Mouse (Mus musculus) cerebellum, postnatal 10 days (tissue): ENCODE measurements around the gene Zfp706.
A peak's percentile ranks its signal among the peaks of the same experiment; 100 is the strongest.

Experiments
- DNase-seq, 2 experiments: peaks; one replicate each; pipeline ENCODE4 v3.0.0; 2021; ENCODE audit warnings: mixed read lengths in 2 of 2

Gene Zfp706

GRCm38 (mm10) chr15:37007233-37007958 is at the start of gene Zfp706:
Gene Zfp706, minus strand, starts transcription at chr15:37007773.
- DNase-seq = peak; percentile 100

GRCm38 (mm10) chr15:37054582-37054981 is 47.0 kb upstream of the Zfp706 start:
- DNase-seq = peak; percentile 33 to 34

GRCm38 (mm10) chr15:37053085-37053762 is 45.7 kb upstream of the Zfp706 start:
- no peak for DNase-seq

GRCm38 (mm10) chr15:37047403-37047802 is 39.8 kb upstream of the Zfp706 start:
- DNase-seq = no peak

- no peak for DNase-seq
Observed at GRCm38 (mm10) chr15:37046586-37046985, 39.0 kb upstream of the Zfp706 start.

- no peak for DNase-seq
Observed at GRCm38 (mm10) chr15:37046131-37046530, 38.6 kb upstream of the Zfp706 start.

- peak; percentile 59 to 69 for DNase-seq
Observed at GRCm38 (mm10) chr15:37045456-37045855, 37.9 kb upstream of the Zfp706 start.

GRCm38 (mm10) chr15:37042559-37042958 is 35.0 kb upstream of the Zfp706 start:
- peak; percentile 69 to 77 for DNase-seq

GRCm38 (mm10) chr15:37041214-37041613 is 33.6 kb upstream of the Zfp706 start:
- DNase-seq = peak; percentile 89 to 90

GRCm38 (mm10) chr15:37038666-37039065 is 31.1 kb upstream of the Zfp706 start:
- no peak for DNase-seq

- no peak for DNase-seq
Observed at GRCm38 (mm10) chr15:37037704-37038103, 30.1 kb upstream of the Zfp706 start.

GRCm38 (mm10) chr15:37036481-37037156 is 29.0 kb upstream of the Zfp706 start:
- DNase-seq = peak; percentile 52 to 58

- DNase-seq = no peak
Observed at GRCm38 (mm10) chr15:37034155-37034554, 26.6 kb upstream of the Zfp706 start.

- DNase-seq = no peak
Observed at GRCm38 (mm10) chr15:37033431-37033830, 25.9 kb upstream of the Zfp706 start.

- peak in 1 of 2 experiments; percentile 18 for DNase-seq
Observed at GRCm38 (mm10) chr15:37031334-37032150, 24.0 kb upstream of the Zfp706 start.

GRCm38 (mm10) chr15:37030929-37031328 is 23.4 kb upstream of the Zfp706 start:
- no peak for DNase-seq

- peak; percentile 54 to 67 for DNase-seq
Observed at GRCm38 (mm10) chr15:37027956-37028355, 20.4 kb upstream of the Zfp706 start.

GRCm38 (mm10) chr15:37026458-37026857 is 18.9 kb upstream of the Zfp706 start:
- DNase-seq = no peak

- peak in 1 of 2 experiments; percentile 14 for DNase-seq
Observed at GRCm38 (mm10) chr15:37020581-37021245, 13.1 kb upstream of the Zfp706 start.

GRCm38 (mm10) chr15:37019434-37019833 is 11.9 kb upstream of the Zfp706 start:
- DNase-seq = no peak

GRCm38 (mm10) chr15:37011897-37012296 is 4.3 kb upstream of the Zfp706 start:
- no peak for DNase-seq

GRCm38 (mm10) chr15:37011316-37011715 is 3.7 kb upstream of the Zfp706 start:
- no peak for DNase-seq
